8 mouse cellular contexts compared by ENCODE assay signal in genomic region chr15:21110874-21111603, GRCm38 (mm10).
DNase-seq lines count a peak whose midpoint lies in the region; ATAC-seq lines count a peak whose summit lies in the region.

No protein-coding gene starts in this region.

- peak overlapping the region; percentile 68 for H3K4me2 ChIP-seq in embryonic facial prominence, embryonic 14.5 days (ENCODE audit: low read depth, low read length)
- peak overlapping the region; percentile 63 for H3K4me2 ChIP-seq in intestine, embryonic 15.5 days (replicated peaks)
- peak overlapping the region; percentile 52 for H3K4me2 ChIP-seq in midbrain, embryonic 15.5 days

- ATAC-seq in embryonic facial prominence, embryonic 14.5 days (ENCODE audit: low read depth), result peak; percentile 57; the same call in 1 of the 2 replicates
- 0 out of 2 replicates have a peak, but pooled peaks have one; percentile 31 for ATAC-seq in intestine, embryonic 15.5 days
- peak; percentile 79 for ATAC-seq in midbrain, embryonic 15.5 days (replicated peaks)

- peak overlapping the region; percentile 57 for H3K9ac ChIP-seq in embryonic facial prominence, embryonic 14.5 days (ENCODE audit: low read depth, low read length)
- peak overlapping the region; percentile 5; the same call in 1 of the 2 replicates for H3K9ac ChIP-seq in intestine, embryonic 15.5 days
- peak overlapping the region; percentile 49 for H3K9ac ChIP-seq in midbrain, embryonic 15.5 days

- no peaks in the 10 kb centered on the region for H3K36me3 ChIP-seq in embryonic facial prominence, embryonic 14.5 days (ENCODE audit: control insufficient read depth, insufficient read depth, low read length)
- H3K36me3 ChIP-seq in intestine, embryonic 15.5 days, result no peaks in the 10 kb centered on the region
- no peaks in the 10 kb centered on the region for H3K36me3 ChIP-seq in midbrain, embryonic 15.5 days (replicated peaks)

- H3K27me3 ChIP-seq in embryonic facial prominence, embryonic 14.5 days (replicated peaks; ENCODE audit: control insufficient read depth, insufficient read depth, low read length), result no peaks in the 10 kb centered on the region; the same call in 1 of the 2 replicates
- H3K27me3 ChIP-seq in intestine, embryonic 15.5 days (replicated peaks), result no peaks in the 10 kb centered on the region
- H3K27me3 ChIP-seq in midbrain, embryonic 15.5 days (replicated peaks), result no peaks in the 10 kb centered on the region

- DNase-seq in layer of hippocampus, adult 18-20 months (ENCODE audit: low spot score in 2 of 2), result peak; percentile 23 to 54
- no peak for DNase-seq in layer of hippocampus, adult 9-10 months (ENCODE audit: low spot score)
- DNase-seq in embryonic facial prominence, embryonic 14.5 days (ENCODE audit: low spot score), result peak; percentile 34
- DNase-seq in c-Kit-positive CD71-positive TER-119-positive erythroid progenitor cells, embryonic 14.5 days (ENCODE audit: low spot score), result no peak
- no peak for DNase-seq in urinary bladder, postnatal 4 days (ENCODE audit: low spot score in 2 of 2)
- DNase-seq in gastrocnemius, postnatal 4 days (ENCODE audit: low spot score in 2 of 2), result no peak

- H3K27ac ChIP-seq in embryonic facial prominence, embryonic 14.5 days (replicated peaks; ENCODE audit: low read depth, low read length), result no peak overlapping the region
- H3K27ac ChIP-seq in intestine, embryonic 15.5 days, result no peak overlapping the region
- H3K27ac ChIP-seq in midbrain, embryonic 15.5 days, result peak overlapping the region; percentile 69

- H3K4me3 ChIP-seq in embryonic facial prominence, embryonic 14.5 days (ENCODE audit: low read depth, low read length), result peak overlapping the region; percentile 41
- H3K4me3 ChIP-seq in intestine, embryonic 15.5 days (replicated peaks), result peak overlapping the region; percentile 27
- peak overlapping the region; percentile 40 for H3K4me3 ChIP-seq in midbrain, embryonic 15.5 days

- no peaks in the 10 kb centered on the region for H3K4me1 ChIP-seq in embryonic facial prominence, embryonic 14.5 days (ENCODE audit: control insufficient read depth, insufficient read depth, low read length)
- no peaks in the 10 kb centered on the region for H3K4me1 ChIP-seq in intestine, embryonic 15.5 days (replicated peaks)
- H3K4me1 ChIP-seq in midbrain, embryonic 15.5 days, result peaks cover 13% of the 10 kb centered on the region

- 13% methylated on average over 23 of the region's 23 CpGs for WGBS in embryonic facial prominence, embryonic 14.5 days
- 13% methylated on average over 23 of the region's 23 CpGs for WGBS in intestine, embryonic 15.5 days
- 9% methylated on average over 23 of the region's 23 CpGs for WGBS in midbrain, embryonic 15.5 days

- H3K9me3 ChIP-seq in embryonic facial prominence, embryonic 14.5 days (ENCODE audit: control insufficient read depth, low read length), result no peaks in the 10 kb centered on the region
- no peaks in the 10 kb centered on the region for H3K9me3 ChIP-seq in intestine, embryonic 15.5 days
- no peaks in the 10 kb centered on the region for H3K9me3 ChIP-seq in midbrain, embryonic 15.5 days

Comparison
In these comparisons a context has a peak if more than half of its experiments do, and no peak if none do; other contexts are left out.
1. DNase-seq: peak in layer of hippocampus, adult 18-20 months (2 of 2) and embryonic facial prominence, embryonic 14.5 days (single experiment); none in layer of hippocampus, adult 9-10 months (single experiment), c-Kit-positive CD71-positive TER-119-positive erythroid progenitor cells, embryonic 14.5 days (single experiment), urinary bladder, postnatal 4 days (0 of 2) and gastrocnemius, postnatal 4 days (0 of 2).
2. H3K9ac ChIP-seq: peak in every context shown above with its lines; median percentile 57 in embryonic facial prominence, embryonic 14.5 days; 49 in midbrain, embryonic 15.5 days; 5 in intestine, embryonic 15.5 days.
3. Peak in every context shown above with its lines, with median percentiles within 50 percentile points of each other: ATAC-seq, H3K4me2 ChIP-seq and H3K4me3 ChIP-seq.